Mouse (Mus musculus): ENCODE results near the gene Adamts16. TPM values are rescaled to one million over a fixed set of nuclear protein-coding genes. Genes with fewer than 3 reads are reported as not detected.
"Not testable (repeated sequence)": the region's sequence is repeated elsewhere in the genome, so short reads cannot be mapped to it uniquely, and the experiment has no call there.

Adamts16 gene
- 0.11 and 0.17 TPM in 2 replicates for polyA plus RNA-seq (2016; fragmentation: Nextera tagmentation; extraction: Ambion mirVana)

DNA sequence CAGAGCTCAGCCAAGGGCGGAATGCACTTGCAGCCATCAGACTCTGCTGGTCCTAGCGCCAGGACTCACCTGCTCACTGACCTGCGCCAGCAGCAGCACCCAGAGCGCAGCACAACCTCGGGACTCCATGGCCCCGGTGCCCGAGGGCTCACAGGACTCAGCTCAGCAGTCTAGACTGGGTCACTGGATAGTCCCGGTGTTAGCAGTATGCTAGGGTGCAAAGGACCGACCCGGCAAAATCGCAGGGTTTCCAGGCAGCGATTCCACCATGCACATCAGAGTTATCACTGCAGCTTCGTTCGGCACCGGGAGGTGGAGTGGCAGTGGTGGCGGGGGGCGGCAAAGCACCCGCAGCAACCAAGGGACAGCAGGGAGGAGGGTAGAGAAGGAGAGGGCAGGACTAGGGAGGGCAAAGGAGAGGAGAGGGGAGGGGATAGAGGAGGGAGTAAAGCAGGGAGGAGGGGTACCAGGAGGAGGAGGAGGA is at the start of gene Adamts16:
Gene Adamts16, minus strand, starts transcription at position 391 of the 484 bp plus-strand sequence.
- H3K27me3 ChIP-seq (ENCODE audit: poor library complexity, severe bottlenecking), result peaks cover 45% of the 10 kb centered on the region
- no peaks in the 10 kb centered on the region for H3K9me3 ChIP-seq
- peak within 1 kb of the TSS; percentile 49 for H3K4me3 ChIP-seq
- H3K4me1 ChIP-seq, result peaks cover 29% of the 10 kb centered on the region
- no peak for DNase-seq (ENCODE audit: extremely low spot score, low spot score)
- H3K27ac ChIP-seq, result no peak within 1 kb of the TSS
- 2% methylated on average over 18 of the region's 18 CpGs for WGBS
- H3K36me3 ChIP-seq (replicated peaks), result no peaks in the 10 kb centered on the region

GRCm38 (mm10) chr13:70887136-70887535 is 45.5 kb upstream of the Adamts16 start:
- Histone ChIP-seq H3K36me3 (replicated peaks) (no peaks in the 10 kb centered on the region), H3K27me3 (ENCODE audit: poor library complexity, severe bottlenecking) (no peaks in the 10 kb centered on the region), H3K9me3 (no peaks in the 10 kb centered on the region), H3K4me3 (no peak overlapping the region), H3K4me1 (no peaks in the 10 kb centered on the region), H3K27ac (no peak overlapping the region)
- no peak for DNase-seq (ENCODE audit: extremely low spot score, low spot score)
- 85% methylated on average over 1 of the region's 1 CpGs for WGBS

DNA sequence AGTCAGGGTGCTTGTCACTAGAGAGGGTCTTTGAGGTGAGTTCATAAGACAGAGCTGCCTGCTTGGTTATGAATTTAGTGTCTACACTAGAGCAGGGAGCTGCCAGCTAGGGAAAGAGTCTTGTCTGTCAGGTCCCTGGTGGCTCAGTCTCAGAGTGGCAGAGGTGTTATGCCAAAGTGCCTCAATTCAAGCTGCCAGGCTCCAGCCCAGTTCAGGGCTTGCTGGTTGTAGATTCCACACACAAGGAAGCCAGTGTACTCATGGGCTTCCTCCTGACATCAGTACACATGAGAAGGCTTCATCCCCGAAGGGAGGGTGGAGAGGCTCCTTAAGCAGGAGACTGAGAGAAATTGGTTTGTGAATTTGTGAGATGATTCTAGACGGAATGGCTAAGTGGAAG is 43.4 kb upstream of the Adamts16 start:
- WGBS, result 92% methylated on average over 2 of the region's 2 CpGs
- H3K4me1 ChIP-seq, result 0 out of 2 replicates have a peak, but pooled peaks cover 1% of the 10 kb centered on the region
- no peaks in the 10 kb centered on the region for H3K9me3 ChIP-seq
- no peak overlapping the region for H3K27ac ChIP-seq
- H3K27me3 ChIP-seq (ENCODE audit: poor library complexity, severe bottlenecking), result no peaks in the 10 kb centered on the region
- DNase-seq (ENCODE audit: extremely low spot score, low spot score), result no peak
- no peak overlapping the region for H3K4me3 ChIP-seq
- H3K36me3 ChIP-seq (replicated peaks), result no peaks in the 10 kb centered on the region

- no peak for DNase-seq (ENCODE audit: extremely low spot score, low spot score)
- no peaks in the 10 kb centered on the region for H3K36me3 ChIP-seq (replicated peaks)
- H3K4me1 ChIP-seq, result 0 out of 2 replicates have a peak, but pooled peaks cover 3% of the 10 kb centered on the region
- no peak overlapping the region for H3K27ac ChIP-seq
- no peak overlapping the region for H3K4me3 ChIP-seq
- no peaks in the 10 kb centered on the region for H3K27me3 ChIP-seq (ENCODE audit: poor library complexity, severe bottlenecking)
- WGBS, result 85% methylated on average over 12 of the region's 12 CpGs
- no peaks in the 10 kb centered on the region for H3K9me3 ChIP-seq
Observed at GRCm38 (mm10) chr13:70883891-70884890, 42.6 kb upstream of the Adamts16 start.

DNA sequence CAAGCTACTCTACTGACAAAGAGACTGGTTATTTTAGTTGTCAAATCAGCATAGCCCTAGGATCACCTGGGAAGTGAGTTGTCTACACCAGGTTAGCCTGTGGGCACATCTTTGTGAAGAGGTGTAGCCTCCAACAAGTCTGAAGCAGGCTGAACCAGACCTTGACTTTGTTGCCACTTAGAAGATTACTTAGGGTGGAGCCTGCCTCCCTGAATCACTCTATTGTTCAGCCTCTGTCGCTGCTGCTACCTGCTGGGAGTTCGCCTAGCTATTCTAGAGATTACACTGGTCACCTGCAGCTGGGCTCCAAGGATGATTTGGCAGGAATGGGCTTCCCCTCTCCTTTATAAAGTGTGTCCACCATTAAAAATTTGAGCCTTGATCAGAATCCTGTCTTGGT is 38.4 kb upstream of the Adamts16 start:
- not testable (repeated sequence) for H3K36me3 ChIP-seq (replicated peaks); H3K4me3 ChIP-seq; H3K27ac ChIP-seq; H3K9me3 ChIP-seq; H3K4me1 ChIP-seq; H3K27me3 ChIP-seq (ENCODE audit: poor library complexity, severe bottlenecking); DNase-seq (ENCODE audit: extremely low spot score, low spot score)
- WGBS, result 30% methylated on average over 2 of the region's 2 CpGs

DNA sequence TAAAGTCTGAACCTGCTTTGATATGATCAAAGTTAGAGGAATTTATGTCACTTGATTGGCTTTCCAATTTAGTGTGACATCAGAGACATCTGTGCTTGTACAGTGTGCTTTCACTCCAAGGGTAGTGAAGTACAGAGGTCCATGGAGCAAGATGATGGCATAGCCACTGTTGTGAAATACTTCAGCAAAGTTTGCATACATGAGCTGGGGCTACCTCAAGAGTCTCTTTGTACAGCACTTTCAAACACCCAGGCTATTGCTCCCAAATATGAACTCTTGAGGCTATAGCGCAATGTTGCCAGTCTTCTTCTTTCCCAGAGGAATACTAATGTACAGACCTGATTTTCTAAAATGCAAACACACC is 35.9 kb upstream of the Adamts16 start:
- WGBS, result 95% methylated on average over 1 of the region's 1 CpGs
- no peak overlapping the region for H3K4me3 ChIP-seq
- DNase-seq (ENCODE audit: extremely low spot score, low spot score), result no peak
- H3K4me1 ChIP-seq, result 0 out of 2 replicates have a peak, but pooled peaks cover 3% of the 10 kb centered on the region
- H3K27me3 ChIP-seq (ENCODE audit: poor library complexity, severe bottlenecking), result no peaks in the 10 kb centered on the region
- H3K9me3 ChIP-seq, result no peaks in the 10 kb centered on the region
- no peak overlapping the region for H3K27ac ChIP-seq
- no peaks in the 10 kb centered on the region for H3K36me3 ChIP-seq (replicated peaks)

GRCm38 (mm10) chr13:70876648-70877549 is 35.3 kb upstream of the Adamts16 start:
- H3K9me3 ChIP-seq, result no peaks in the 10 kb centered on the region
- 0 out of 2 replicates have a peak, but pooled peaks cover 3% of the 10 kb centered on the region for H3K4me1 ChIP-seq
- H3K27me3 ChIP-seq (ENCODE audit: poor library complexity, severe bottlenecking), result no peaks in the 10 kb centered on the region
- 86% methylated on average over 10 of the region's 10 CpGs for WGBS
- no peak overlapping the region for H3K4me3 ChIP-seq
- H3K27ac ChIP-seq, result no peak overlapping the region
- no peak for DNase-seq (ENCODE audit: extremely low spot score, low spot score)
- H3K36me3 ChIP-seq (replicated peaks), result no peaks in the 10 kb centered on the region

DNA sequence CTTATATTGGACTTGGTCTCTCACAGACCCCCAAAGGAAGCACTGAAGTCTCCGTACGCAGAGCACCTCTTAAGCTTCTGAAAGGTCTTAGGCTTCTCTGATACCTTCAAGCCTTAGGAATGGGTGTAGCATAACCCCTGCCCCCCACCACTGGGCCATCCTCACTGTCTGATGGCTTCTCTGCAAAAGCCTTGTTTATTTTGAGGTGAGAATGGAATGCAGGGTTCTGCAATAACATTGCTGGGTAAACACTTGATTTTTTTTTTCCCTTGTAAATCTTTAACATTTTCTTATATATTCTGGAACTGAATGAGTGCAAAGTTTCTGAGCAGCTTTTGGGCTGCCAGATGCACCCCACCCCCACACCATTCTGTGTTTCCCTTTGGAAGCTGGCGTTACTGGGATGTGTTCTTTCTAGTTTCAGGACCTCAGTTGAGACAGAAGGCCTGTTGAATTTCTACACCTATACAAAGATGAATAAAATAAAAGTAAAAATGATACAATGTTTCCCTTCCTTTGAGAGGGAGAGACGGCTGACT is 33.9 kb upstream of the Adamts16 start:
- Histone ChIP-seq H3K27me3 (ENCODE audit: poor library complexity, severe bottlenecking) (no peaks in the 10 kb centered on the region), H3K4me3 (no peak overlapping the region), H3K4me1 (peaks cover 9% of the 10 kb centered on the region; the same call in 1 of the 2 replicates), H3K9me3 (no peaks in the 10 kb centered on the region), H3K27ac (no peak overlapping the region), H3K36me3 (replicated peaks) (no peaks in the 10 kb centered on the region)
- DNase-seq (ENCODE audit: extremely low spot score, low spot score), result no peak
- 94% methylated on average over 4 of the region's 4 CpGs for WGBS

- DNase-seq (ENCODE audit: extremely low spot score, low spot score), result no peak
- Histone ChIP-seq H3K27ac (no peak overlapping the region), H3K27me3 (ENCODE audit: poor library complexity, severe bottlenecking) (no peaks in the 10 kb centered on the region), H3K9me3 (no peaks in the 10 kb centered on the region), H3K4me1 (peaks cover 6% of the 10 kb centered on the region; the same call in 1 of the 2 replicates), H3K36me3 (replicated peaks) (no peaks in the 10 kb centered on the region), H3K4me3 (no peak overlapping the region)
Observed at GRCm38 (mm10) chr13:70874741-70875140, 33.1 kb upstream of the Adamts16 start.

- not testable (repeated sequence) for H3K36me3 ChIP-seq (replicated peaks); H3K4me1 ChIP-seq; H3K27ac ChIP-seq
Observed at GRCm38 (mm10) chr13:70873851-70874250, 32.2 kb upstream of the Adamts16 start.

DNA sequence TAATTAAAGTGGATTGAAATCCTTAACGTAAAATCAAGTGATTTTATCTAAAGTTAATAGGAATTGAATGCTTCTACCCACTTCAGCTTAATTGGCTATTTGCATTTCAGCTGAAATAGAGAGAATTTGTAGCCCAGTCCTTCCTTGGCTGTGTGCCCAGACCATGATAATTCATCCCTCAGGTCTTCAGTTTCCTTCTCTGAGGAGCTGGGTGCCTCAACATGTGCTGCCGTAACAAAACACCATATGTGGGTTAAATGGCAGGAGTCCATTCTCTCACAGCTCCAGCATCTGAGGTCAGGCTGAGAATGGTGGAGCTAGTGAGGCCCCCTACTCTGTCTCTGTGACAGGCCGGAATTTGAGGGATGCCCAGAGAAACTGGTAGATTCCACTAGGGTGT is 29.4 kb upstream of the Adamts16 start:
- Histone ChIP-seq H3K36me3 (replicated peaks) (no peaks in the 10 kb centered on the region), H3K4me1 (peaks cover 6% of the 10 kb centered on the region; the same call in 1 of the 2 replicates), H3K27ac (no peak overlapping the region), H3K4me3 (no peak overlapping the region), H3K9me3 (no peaks in the 10 kb centered on the region), H3K27me3 (ENCODE audit: poor library complexity, severe bottlenecking) (no peaks in the 10 kb centered on the region)
- no peak for DNase-seq (ENCODE audit: extremely low spot score, low spot score)
- WGBS, result 79% methylated on average over 3 of the region's 3 CpGs

More at GRCm38 (mm10) chr13:70873851-70874250, 32.2 kb upstream of the Adamts16 start:
- WGBS, result 77% methylated on average over 13 of the region's 13 CpGs
- not testable (repeated sequence) for H3K9me3 ChIP-seq; H3K4me3 ChIP-seq; DNase-seq (ENCODE audit: extremely low spot score, low spot score); H3K27me3 ChIP-seq (ENCODE audit: poor library complexity, severe bottlenecking)

DNA sequence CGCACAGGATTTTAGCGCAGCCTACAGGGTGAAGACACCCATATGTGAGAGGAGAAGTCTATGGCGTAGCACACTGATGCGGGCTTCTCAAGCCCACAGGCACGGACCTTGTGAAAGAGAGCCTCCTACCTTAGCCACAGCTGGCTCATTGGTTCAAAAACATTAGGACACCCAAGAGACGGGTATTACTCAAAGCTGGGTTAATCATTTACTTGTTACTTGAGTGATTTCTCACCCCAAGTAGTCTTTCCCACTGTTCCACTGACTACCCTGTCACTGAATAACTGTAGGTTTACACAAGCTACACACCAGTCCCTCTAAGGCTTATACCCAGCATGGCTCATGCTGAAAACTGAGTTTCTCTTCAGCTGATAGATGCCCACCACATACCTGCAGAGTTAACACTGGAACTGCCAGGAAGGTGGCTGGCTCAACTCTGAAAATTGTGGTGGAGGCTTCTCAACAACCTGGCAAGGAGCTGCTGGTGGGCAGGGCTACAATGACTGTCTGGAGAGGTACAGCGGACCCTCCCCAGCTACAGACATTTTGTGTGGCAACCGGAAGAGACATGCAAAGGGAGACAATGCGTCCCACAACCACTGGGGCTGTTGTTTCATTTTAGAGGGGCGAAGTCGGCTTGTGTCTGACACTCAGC is 25.5 kb upstream of the Adamts16 start:
- H3K4me3 ChIP-seq, result no peak overlapping the region
- no peaks in the 10 kb centered on the region for H3K9me3 ChIP-seq
- H3K4me1 ChIP-seq, result peaks cover 6% of the 10 kb centered on the region; the same call in 1 of the 2 replicates
- 92% methylated on average over 11 of the region's 11 CpGs for WGBS
- H3K27ac ChIP-seq, result no peak overlapping the region
- H3K27me3 ChIP-seq (ENCODE audit: poor library complexity, severe bottlenecking), result no peaks in the 10 kb centered on the region
- no peaks in the 10 kb centered on the region for H3K36me3 ChIP-seq (replicated peaks)
- DNase-seq (ENCODE audit: extremely low spot score, low spot score), result no peak
